Mouse (Mus musculus): Measurements from ENCODE around the gene Slc29a3.
"Not testable (repeated sequence)": the region's sequence is repeated elsewhere in the genome, so short reads cannot be mapped to it uniquely, and the experiment has no call there.

Gene Slc29a3

GRCm38 (mm10) chr10:60767400-60767799, 14.8 kb upstream of the Slc29a3 start:
- DNase-seq (ENCODE audit: low spot score): no peak

GRCm38 (mm10) chr10:60762126-60762525, 9.5 kb upstream of the Slc29a3 start:
- no peak for DNase-seq (ENCODE audit: low spot score)

GRCm38 (mm10) chr10:60760377-60760776, 7.8 kb upstream of the Slc29a3 start:
- DNase-seq (ENCODE audit: low spot score): peak; percentile 80

- peak; percentile 50 for DNase-seq (ENCODE audit: low spot score)
Observed at GRCm38 (mm10) chr10:60756992-60757391, 4.4 kb upstream of the Slc29a3 start.

GRCm38 (mm10) chr10:60756146-60756545, 3.6 kb upstream of the Slc29a3 start:
- DNase-seq (ENCODE audit: low spot score): no peak

GRCm38 (mm10) chr10:60753941-60754340, 1.3 kb upstream of the Slc29a3 start:
- no peak for DNase-seq (ENCODE audit: low spot score)

GRCm38 (mm10) chr10:60753261-60753660, 667 bp upstream of the Slc29a3 start:
- no peak for DNase-seq (ENCODE audit: low spot score)

- no peak for DNase-seq (ENCODE audit: low spot score)
Observed at GRCm38 (mm10) chr10:60747667-60748212, 4.9 kb downstream of the Slc29a3 start.

- no peak for DNase-seq (ENCODE audit: low spot score)
Observed at GRCm38 (mm10) chr10:60746512-60746911, 6.1 kb downstream of the Slc29a3 start.

- no peak for DNase-seq (ENCODE audit: low spot score)
Observed at GRCm38 (mm10) chr10:60744543-60745290, 7.9 kb downstream of the Slc29a3 start.

GRCm38 (mm10) chr10:60743681-60744080, 8.9 kb downstream of the Slc29a3 start:
- DNase-seq (ENCODE audit: low spot score): no peak

- DNase-seq (ENCODE audit: low spot score): no peak
Observed at GRCm38 (mm10) chr10:60742942-60743341, 9.7 kb downstream of the Slc29a3 start.

GRCm38 (mm10) chr10:60742296-60742695, 10.3 kb downstream of the Slc29a3 start:
- not testable (repeated sequence) for DNase-seq (ENCODE audit: low spot score)

- DNase-seq (ENCODE audit: low spot score): no peak
Observed at GRCm38 (mm10) chr10:60741435-60741834, 11.2 kb downstream of the Slc29a3 start.

- DNase-seq (ENCODE audit: low spot score): no peak
Observed at GRCm38 (mm10) chr10:60739619-60740363, 12.8 kb downstream of the Slc29a3 start.

- no peak for DNase-seq (ENCODE audit: low spot score)
Observed at GRCm38 (mm10) chr10:60737886-60738640, 14.5 kb downstream of the Slc29a3 start.

GRCm38 (mm10) chr10:60737169-60737728, 15.3 kb downstream of the Slc29a3 start:
- no peak for DNase-seq (ENCODE audit: low spot score)

- DNase-seq (ENCODE audit: low spot score): no peak
Observed at GRCm38 (mm10) chr10:60735737-60736136, 16.9 kb downstream of the Slc29a3 start.

GRCm38 (mm10) chr10:60733471-60733870, 19.1 kb downstream of the Slc29a3 start:
- no peak for DNase-seq (ENCODE audit: low spot score)

- no peak for DNase-seq (ENCODE audit: low spot score)
Observed at GRCm38 (mm10) chr10:60732397-60732861, 20.2 kb downstream of the Slc29a3 start.

- no peak for DNase-seq (ENCODE audit: low spot score)
Observed at GRCm38 (mm10) chr10:60731742-60732141, 20.9 kb downstream of the Slc29a3 start.

- no peak for DNase-seq (ENCODE audit: low spot score)
Observed at GRCm38 (mm10) chr10:60727301-60727700, 25.3 kb downstream of the Slc29a3 start.
